Mouse (Mus musculus) kidney, embryonic 16.5 days (tissue): ENCODE results near the gene Igsf9. TPM values are rescaled to one million over a fixed set of nuclear protein-coding genes. Genes with fewer than 3 reads are reported as not detected.

Experiments used
- ATAC-seq: fragments of 200-750 bp; cut with Nextera tagmentation; 2 replicates; pipeline ENCODE4 v1.8.0; 2017; ENCODE audit warnings: moderate TSS enrichment; ENCODE audit not compliant: low FRiP score, low TSS enrichment
- H3K27ac ChIP-seq: fragments of 300-500 bp; sonication (generic); 2 replicates; pipeline ENCODE4 v1.5.1; 2014; ENCODE audit warnings: low read length
- H3K27me3 ChIP-seq: fragments of 300-500 bp; sonication (generic); 2 replicates; pipeline ENCODE4 v1.6.1; 2014; ENCODE audit warnings: low read length, control low read depth, mixed read lengths; ENCODE audit not compliant: insufficient read depth
- H3K36me3 ChIP-seq: fragments of 300-500 bp; sonication (generic); 2 replicates; pipeline ENCODE4 v1.6.1; 2014; ENCODE audit warnings: low read length, control low read depth, mixed read lengths; ENCODE audit not compliant: insufficient read depth
- H3K4me1 ChIP-seq: fragments of 300-500 bp; sonication (generic); 2 replicates; pipeline ENCODE4 v1.6.1; 2014; ENCODE audit warnings: low read length, control low read depth, mixed read lengths; ENCODE audit not compliant: insufficient read depth
- H3K4me2 ChIP-seq: fragments of 300-500 bp; sonication (generic); replicated peaks from 2 replicates; pipeline ENCODE4 v1.6.1; 2014; ENCODE audit warnings: low read depth, low read length
- H3K4me3 ChIP-seq: fragments of 300-500 bp; sonication (generic); 2 replicates; pipeline ENCODE4 v1.5.1; 2014; ENCODE audit warnings: mild to moderate bottlenecking, low read length
- H3K9ac ChIP-seq: fragments of 300-500 bp; sonication (generic); replicated peaks from 2 replicates; pipeline ENCODE4 v1.6.1; 2014; ENCODE audit warnings: low read length
- H3K9me3 ChIP-seq: fragments of 300-500 bp; sonication (generic); 2 replicates; pipeline ENCODE4 v1.6.1; 2016; ENCODE audit warnings: low read length, control low read depth
- WGBS: fragments of 180-500 bp; shearing (Covaris S2); extraction: QIAGEN DNeasy Blood & Tissue Kit; methylation state at CpG from one replicate; pipeline ENCODE4 v1.1.7; 2014; 5-methylcytosine and 5-hydroxymethylcytosine counted together
- polyA plus RNA-seq: library from polyadenylated mRNA; unstranded; fragments of >200 nt; fragmentation: Nextera tagmentation; extraction: Ambion mirVana; gene quantifications from 2 replicates; pipeline ENCODE4 v1.2.1, GENCODE M21; 2015

Igsf9 gene
- polyA plus RNA-seq, 1 experiment from 2014 or later = 45.7 TPM

DNA sequence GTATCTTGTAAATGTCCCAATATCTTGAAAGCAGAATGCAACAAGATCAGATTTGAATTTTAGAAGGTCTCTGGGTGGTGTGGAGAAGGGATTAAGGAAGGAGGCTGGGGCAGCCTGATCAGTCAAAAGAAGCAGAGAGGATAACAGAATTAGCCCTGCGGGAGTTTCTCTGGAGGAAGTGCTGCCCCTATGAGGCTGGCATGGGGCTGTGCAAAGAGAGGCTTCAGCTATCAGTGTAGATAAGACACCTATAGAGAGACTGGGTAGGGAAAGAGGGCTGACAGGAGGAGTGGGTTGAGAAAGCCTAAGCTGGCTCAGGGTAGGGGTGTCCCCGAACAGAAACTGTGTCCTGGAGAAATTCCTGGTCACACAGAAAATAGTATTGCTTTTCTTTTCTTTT, 31.4 kb upstream of the Igsf9 start:
- no peak for ATAC-seq
- H3K4me3 ChIP-seq = no peak overlapping the region
- H3K4me2 ChIP-seq = no peak overlapping the region
- H3K4me1 ChIP-seq = peaks cover 5% of the 10 kb centered on the region; the same call in 1 of the 2 replicates
- no peak overlapping the region for H3K27ac ChIP-seq
- H3K27me3 ChIP-seq = no peaks in the 10 kb centered on the region
- WGBS = 61% methylated on average over 2 of the region's 2 CpGs
- no peaks in the 10 kb centered on the region for H3K9me3 ChIP-seq
- H3K36me3 ChIP-seq = no peaks in the 10 kb centered on the region
- H3K9ac ChIP-seq = no peak overlapping the region

DNA sequence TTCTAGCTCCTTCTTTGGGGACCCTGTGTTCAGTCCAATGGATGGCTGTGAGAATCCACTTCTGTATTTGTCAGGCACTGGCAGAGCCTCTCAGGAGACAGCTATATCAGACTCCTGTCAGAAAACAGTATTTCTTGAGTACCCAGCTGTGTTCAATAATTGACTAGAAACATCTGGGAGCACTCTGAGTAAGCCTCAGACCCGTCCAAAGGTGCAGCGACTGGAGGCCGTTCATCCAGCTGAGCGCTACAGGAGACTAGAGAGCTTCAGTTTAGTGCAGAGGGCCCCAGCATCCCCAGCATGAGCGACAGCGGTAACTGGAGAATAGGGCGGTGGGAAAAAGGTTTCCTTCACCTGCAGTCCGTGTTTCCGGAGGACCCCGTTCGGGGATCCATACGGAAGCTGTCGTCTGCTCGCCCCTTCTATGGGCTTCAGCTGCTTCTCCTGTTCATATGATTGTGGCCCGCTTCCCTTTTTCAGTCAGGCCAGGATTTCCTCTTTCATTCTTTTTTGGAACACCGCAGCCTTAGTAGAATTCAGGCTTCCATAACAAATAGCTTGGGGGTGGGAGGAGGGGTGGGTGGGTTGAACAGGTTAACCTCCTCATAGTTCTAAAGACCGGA, 30.6 kb upstream of the Igsf9 start:
- Histone ChIP-seq H3K36me3 (no peaks in the 10 kb centered on the region), H3K9me3 (no peaks in the 10 kb centered on the region), H3K9ac (no peak overlapping the region), H3K4me2 (no peak overlapping the region), H3K27ac (no peak overlapping the region), H3K4me3 (no peak overlapping the region), H3K27me3 (no peaks in the 10 kb centered on the region), H3K4me1 (peaks cover 5% of the 10 kb centered on the region; the same call in 1 of the 2 replicates)
- WGBS = 31% methylated on average over 17 of the region's 17 CpGs
- ATAC-seq = peak; percentile 40; the same call in 1 of the 2 replicates

DNA sequence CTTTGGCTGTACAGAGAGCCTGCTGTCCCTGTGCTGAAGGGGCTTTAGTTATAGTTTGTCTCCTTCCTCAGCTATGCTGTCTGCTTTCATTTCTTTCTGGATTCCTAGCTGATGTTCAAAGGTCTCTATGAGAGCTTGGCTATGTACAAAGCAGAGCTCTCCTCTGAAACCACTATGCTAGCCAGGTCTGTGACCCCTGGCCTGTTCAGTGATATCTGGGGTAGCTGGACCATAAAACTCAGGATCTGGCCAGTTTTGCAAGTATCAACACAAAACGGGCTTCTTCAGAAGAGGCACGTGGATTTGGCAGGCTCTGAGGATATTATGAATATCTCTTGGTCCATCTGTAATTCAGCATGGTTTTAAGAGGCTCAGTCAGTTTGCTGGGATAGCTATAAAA, 28.7 kb upstream of the Igsf9 start:
- Histone ChIP-seq H3K4me3 (no peak overlapping the region), H3K36me3 (no peaks in the 10 kb centered on the region), H3K9ac (no peak overlapping the region), H3K4me2 (no peak overlapping the region), H3K27me3 (no peaks in the 10 kb centered on the region), H3K9me3 (no peaks in the 10 kb centered on the region), H3K27ac (no peak overlapping the region), H3K4me1 (peaks cover 5% of the 10 kb centered on the region; the same call in 1 of the 2 replicates)
- 51% methylated on average over 2 of the region's 2 CpGs for WGBS
- ATAC-seq = no peak

DNA sequence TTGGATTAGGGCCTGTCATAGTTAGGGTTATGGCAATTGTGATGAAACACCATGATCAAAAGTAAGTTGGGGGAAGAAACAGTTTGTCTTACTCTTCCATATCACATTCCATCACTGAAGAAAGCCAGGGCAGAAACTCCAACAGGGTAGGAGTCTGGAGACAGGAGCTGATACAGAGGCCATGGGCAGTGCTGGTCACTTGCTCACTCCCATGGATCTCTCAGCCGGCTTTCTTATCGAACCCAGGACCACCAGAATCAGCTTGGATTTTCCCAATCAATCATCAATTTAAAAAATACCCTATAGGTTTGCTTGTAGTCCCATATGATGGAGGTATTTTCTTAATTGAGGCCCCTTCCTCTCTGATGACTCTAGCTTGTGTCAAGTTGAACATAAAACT, 27.8 kb upstream of the Igsf9 start:
- no peak for ATAC-seq
- Histone ChIP-seq H3K9me3 (no peaks in the 10 kb centered on the region), H3K27ac (no peak overlapping the region), H3K4me3 (no peak overlapping the region), H3K9ac (no peak overlapping the region), H3K4me1 (peaks cover 5% of the 10 kb centered on the region; the same call in 1 of the 2 replicates), H3K4me2 (no peak overlapping the region), H3K36me3 (no peaks in the 10 kb centered on the region), H3K27me3 (no peaks in the 10 kb centered on the region)
- WGBS = 97% methylated on average over 2 of the region's 2 CpGs

DNA sequence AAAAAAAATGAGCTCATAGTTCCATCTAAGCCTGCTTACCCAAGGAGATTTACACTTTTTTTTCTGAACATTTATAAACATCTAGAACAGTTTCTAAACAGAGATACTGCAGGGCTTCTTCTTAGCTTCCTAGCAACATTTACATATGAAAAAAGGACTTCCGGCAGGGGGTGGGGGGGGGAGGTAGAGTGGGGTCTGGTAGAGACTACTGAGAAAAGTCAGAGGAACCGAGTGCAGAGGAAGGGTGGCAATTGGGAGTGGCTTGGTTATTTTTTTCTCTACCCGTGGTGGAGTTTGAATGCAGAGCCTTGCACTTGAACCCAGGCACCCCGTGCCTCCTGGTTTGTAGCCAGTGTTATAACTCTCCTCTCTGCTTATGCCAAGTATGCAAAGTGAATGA, 26.2 kb upstream of the Igsf9 start:
- H3K9ac ChIP-seq = no peak overlapping the region
- no peak overlapping the region for H3K27ac ChIP-seq
- ATAC-seq = no peak
- H3K4me1 ChIP-seq = peaks cover 5% of the 10 kb centered on the region; the same call in 1 of the 2 replicates
- no peaks in the 10 kb centered on the region for H3K9me3 ChIP-seq
- no peak overlapping the region for H3K4me3 ChIP-seq
- H3K4me2 ChIP-seq = no peak overlapping the region
- no peaks in the 10 kb centered on the region for H3K36me3 ChIP-seq
- H3K27me3 ChIP-seq = no peaks in the 10 kb centered on the region
- WGBS = 31% methylated on average over 4 of the region's 4 CpGs

DNA sequence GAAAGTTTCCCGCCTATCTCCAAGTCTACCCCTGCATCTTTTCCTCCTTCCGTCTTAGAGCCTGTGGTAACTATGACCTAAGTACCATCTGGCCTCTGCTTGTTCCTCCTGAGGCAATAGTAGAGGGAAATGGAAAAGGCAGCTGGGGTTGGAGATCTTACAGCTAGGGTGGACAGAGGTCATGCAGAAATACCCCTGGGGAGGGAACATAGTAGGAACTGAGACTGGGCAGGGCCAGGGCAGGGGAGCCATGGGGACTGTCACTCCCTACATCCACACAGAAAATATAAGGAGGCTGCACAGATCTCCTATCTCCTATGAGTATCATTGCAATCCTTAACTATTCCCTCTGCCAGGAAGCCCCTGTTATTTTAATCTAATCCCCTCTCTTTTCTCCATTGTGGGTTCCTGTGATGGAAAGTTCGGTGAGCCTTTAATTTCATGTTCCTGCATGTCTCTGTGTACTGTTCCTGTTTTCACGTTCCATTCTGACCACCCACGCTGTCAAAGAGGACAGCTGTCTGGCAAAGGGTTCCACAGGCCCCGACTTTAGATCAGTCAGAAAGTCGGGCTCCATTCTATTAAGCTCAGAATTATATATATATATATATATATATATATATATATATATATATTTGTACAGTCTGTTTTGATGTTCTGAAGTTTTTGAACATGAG, 25.4 kb upstream of the Igsf9 start:
- no peak overlapping the region for H3K4me3 ChIP-seq
- H3K27me3 ChIP-seq = no peaks in the 10 kb centered on the region
- no peak for ATAC-seq
- H3K36me3 ChIP-seq = no peaks in the 10 kb centered on the region
- WGBS = 70% methylated on average over 7 of the region's 7 CpGs
- H3K4me1 ChIP-seq = peaks cover 1% of the 10 kb centered on the region; the same call in 1 of the 2 replicates
- no peak overlapping the region for H3K9ac ChIP-seq
- H3K4me2 ChIP-seq = no peak overlapping the region
- H3K27ac ChIP-seq = no peak overlapping the region
- no peaks in the 10 kb centered on the region for H3K9me3 ChIP-seq

DNA sequence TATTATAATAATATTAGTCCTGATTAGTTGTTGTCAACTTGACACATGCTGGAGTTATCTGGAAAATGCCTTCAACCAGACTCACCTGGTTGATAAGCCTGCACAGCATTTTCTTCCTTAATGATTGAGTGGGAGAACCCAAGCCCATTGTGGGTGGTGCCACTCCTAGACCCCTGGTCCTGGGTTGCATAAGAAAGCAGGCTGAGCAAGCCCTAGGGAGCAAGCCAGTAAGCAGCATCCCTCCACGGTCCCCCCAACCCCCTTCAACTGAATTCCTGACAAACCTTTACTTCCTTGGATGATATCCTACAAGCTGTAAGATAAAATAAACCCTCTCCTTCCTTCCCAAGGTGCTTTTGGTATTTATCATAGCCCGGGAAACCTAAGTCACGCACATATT, 24.4 kb upstream of the Igsf9 start:
- Histone ChIP-seq H3K9ac (no peak overlapping the region), H3K4me3 (no peak overlapping the region), H3K9me3 (no peaks in the 10 kb centered on the region), H3K4me2 (no peak overlapping the region), H3K36me3 (no peaks in the 10 kb centered on the region), H3K4me1 (no peaks in the 10 kb centered on the region), H3K27ac (no peak overlapping the region), H3K27me3 (no peaks in the 10 kb centered on the region)
- ATAC-seq = no peak
- 85% methylated on average over 3 of the region's 3 CpGs for WGBS

DNA sequence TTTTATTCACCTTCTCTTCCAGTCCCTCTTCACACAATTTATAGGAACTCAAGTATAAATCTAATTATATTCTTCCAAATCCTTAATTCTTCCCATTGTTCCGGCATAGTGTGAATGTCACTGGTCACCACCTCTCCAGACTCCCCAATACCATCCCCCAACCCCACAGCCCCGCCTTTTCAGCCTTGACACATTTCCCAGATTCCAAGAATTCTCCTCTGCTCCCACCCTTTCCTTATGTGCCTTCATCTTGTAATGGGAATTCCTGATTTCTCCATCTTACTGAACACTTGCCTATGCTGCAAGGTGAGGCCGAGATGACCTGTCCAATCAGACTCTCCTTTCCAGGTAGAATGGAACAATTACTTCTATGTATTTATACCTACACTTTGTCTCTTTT, 23.5 kb upstream of the Igsf9 start:
- H3K27me3 ChIP-seq = no peaks in the 10 kb centered on the region
- no peaks in the 10 kb centered on the region for H3K4me1 ChIP-seq
- H3K9me3 ChIP-seq = no peaks in the 10 kb centered on the region
- H3K4me2 ChIP-seq = no peak overlapping the region
- no peaks in the 10 kb centered on the region for H3K36me3 ChIP-seq
- no peak overlapping the region for H3K4me3 ChIP-seq
- no peak for ATAC-seq
- no peak overlapping the region for H3K27ac ChIP-seq
- 85% methylated on average over 3 of the region's 3 CpGs for WGBS
- H3K9ac ChIP-seq = no peak overlapping the region

DNA sequence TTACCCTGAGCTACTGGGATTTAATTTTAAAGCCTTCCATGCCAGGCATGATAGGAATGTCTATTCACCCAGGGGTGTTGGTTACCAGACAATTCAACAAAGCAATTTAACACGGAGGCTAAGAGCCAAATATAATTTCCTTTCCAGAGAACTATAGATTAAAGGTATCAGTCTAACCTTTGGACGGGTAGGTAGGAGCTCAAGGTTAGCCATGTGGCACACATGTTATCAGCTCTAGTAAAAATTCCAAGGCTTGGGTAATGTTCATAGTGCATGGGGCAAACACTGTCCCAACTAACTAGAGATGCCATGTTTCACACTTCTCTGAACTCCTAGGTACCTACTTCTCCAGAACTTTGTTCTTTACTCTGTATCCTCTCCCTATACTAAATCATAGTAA, 20.0 kb upstream of the Igsf9 start:
- ATAC-seq = no peak
- H3K4me3 ChIP-seq = no peak overlapping the region
- H3K27me3 ChIP-seq = no peaks in the 10 kb centered on the region

DNA sequence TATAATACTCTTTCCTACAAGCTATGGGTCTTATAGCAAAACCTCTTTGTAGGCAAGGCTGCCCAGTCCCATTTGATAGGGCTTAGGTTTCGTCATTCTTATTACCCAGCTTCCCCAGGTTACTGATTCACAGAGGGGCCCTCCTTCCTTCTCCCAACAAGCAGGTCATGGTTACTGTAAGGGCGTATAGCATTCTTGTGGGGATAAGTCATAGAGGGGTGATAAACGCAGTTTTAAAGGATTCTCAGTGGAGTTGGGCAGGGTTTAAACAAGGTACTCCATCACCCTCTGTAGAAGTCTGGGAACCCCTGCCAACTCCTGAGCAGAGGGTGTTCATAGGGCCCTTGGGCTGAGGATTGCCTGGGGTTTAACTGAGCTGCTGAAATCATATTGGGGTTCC, 19.1 kb upstream of the Igsf9 start:
- no peak for ATAC-seq
- no peak overlapping the region for H3K4me2 ChIP-seq
- H3K36me3 ChIP-seq = no peaks in the 10 kb centered on the region
- H3K27ac ChIP-seq = no peak overlapping the region
- no peak overlapping the region for H3K4me3 ChIP-seq
- H3K4me1 ChIP-seq = no peaks in the 10 kb centered on the region
- no peaks in the 10 kb centered on the region for H3K9me3 ChIP-seq
- no peak overlapping the region for H3K9ac ChIP-seq
- no peaks in the 10 kb centered on the region for H3K27me3 ChIP-seq
- WGBS = 67% methylated on average over 3 of the region's 3 CpGs

More for the DNA sequence above, 20.0 kb upstream of the Igsf9 start:
- H3K4me1 ChIP-seq = no peaks in the 10 kb centered on the region
- no peaks in the 10 kb centered on the region for H3K9me3 ChIP-seq
- WGBS = 62% methylated on average over 2 of the region's 2 CpGs
- H3K36me3 ChIP-seq = no peaks in the 10 kb centered on the region
- no peak overlapping the region for H3K27ac ChIP-seq
- no peak overlapping the region for H3K9ac ChIP-seq
- H3K4me2 ChIP-seq = no peak overlapping the region
